Mouse (Mus musculus) embryonic facial prominence, embryonic 14.5 days (tissue): ENCODE measurements around the gene Ablim1. TPM values are rescaled to one million over a fixed set of nuclear protein-coding genes. Genes with fewer than 3 reads are reported as not detected.

Source experiments
- ATAC-seq: fragments of 200-750 bp; cut with Nextera tagmentation; 2 replicates; pipeline ENCODE4 v1.8.0; 2017; ENCODE audit warnings: low read depth, moderate number of reproducible peaks, moderate TSS enrichment
- DNase-seq: peaks from one replicate; pipeline ENCODE4 v3.0.0-alpha.2; 2015; ENCODE audit warnings: low spot score
- H3K27ac ChIP-seq: fragments of 300-500 bp; sonication (generic); replicated peaks from 2 replicates; pipeline ENCODE4 v1.5.1; 2014; ENCODE audit warnings: low read depth, mild to moderate bottlenecking, low read length, moderate library complexity
- H3K27me3 ChIP-seq: fragments of 300-500 bp; sonication (generic); replicated peaks from 2 replicates; pipeline ENCODE4 v1.6.1; 2014; ENCODE audit warnings: low read length; ENCODE audit not compliant: control insufficient read depth, insufficient read depth
- H3K36me3 ChIP-seq: fragments of 300-500 bp; sonication (generic); 2 replicates; pipeline ENCODE4 v1.6.1; 2014; ENCODE audit warnings: low read length, mixed read lengths; ENCODE audit not compliant: control insufficient read depth, insufficient read depth
- H3K4me1 ChIP-seq: fragments of 300-500 bp; sonication (generic); 2 replicates; pipeline ENCODE4 v1.6.1; 2014; ENCODE audit warnings: antibody characterized with exemption, low read length; ENCODE audit not compliant: control insufficient read depth, insufficient read depth
- H3K4me2 ChIP-seq: fragments of 300-500 bp; sonication (generic); 2 replicates; pipeline ENCODE4 v1.6.1; 2014; ENCODE audit warnings: low read depth, mild to moderate bottlenecking, low read length, moderate library complexity, mixed read lengths
- H3K4me3 ChIP-seq: fragments of 300-500 bp; sonication (generic); 2 replicates; pipeline ENCODE4 v1.5.1; 2014; ENCODE audit warnings: low read depth, mild to moderate bottlenecking, low read length
- H3K9ac ChIP-seq: fragments of 300-500 bp; sonication (generic); 2 replicates; pipeline ENCODE4 v1.6.1; 2014; ENCODE audit warnings: low read depth, mild to moderate bottlenecking, low read length, moderate library complexity, mixed read lengths
- H3K9me3 ChIP-seq: fragments of 300-500 bp; sonication (generic); 2 replicates; pipeline ENCODE4 v1.6.1; 2016; ENCODE audit warnings: low read length; ENCODE audit not compliant: control insufficient read depth
- WGBS: fragments of 180-500 bp; shearing (Covaris S2); extraction: QIAGEN DNeasy Blood & Tissue Kit; methylation state at CpG from one replicate; pipeline ENCODE4 v1.1.7; 2014; 5-methylcytosine and 5-hydroxymethylcytosine counted together
- polyA plus RNA-seq: library from polyadenylated mRNA; unstranded; fragments of >200 nt; fragmentation: Nextera tagmentation; extraction: Ambion mirVana; gene quantifications from 2 replicates; pipeline ENCODE4 v1.2.1, GENCODE M21; 2014

Ablim1 gene
- polyA plus RNA-seq, 1 experiment from 2014 or later = 49.3 TPM

DNA sequence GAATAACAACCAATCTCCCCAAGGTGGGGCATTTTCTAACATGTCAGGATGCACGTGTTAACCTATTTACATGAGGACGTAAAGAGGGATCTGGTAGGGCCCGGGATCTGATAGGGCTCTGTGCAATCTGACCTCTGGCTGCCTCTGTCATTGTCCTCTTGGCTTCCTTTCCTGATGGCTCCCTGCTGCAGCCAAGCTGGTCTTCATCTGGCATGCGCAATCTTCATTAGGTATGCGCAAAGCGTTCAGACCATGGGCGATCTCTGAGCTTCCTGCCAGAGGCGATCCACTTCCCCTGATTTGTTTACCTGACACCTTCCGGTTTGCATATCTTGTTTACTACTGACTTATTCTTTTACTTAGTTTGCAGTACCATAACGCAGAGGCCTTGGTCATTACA lies 38.5 kb upstream of the Ablim1 start:
- DNase-seq = no peak
- Histone ChIP-seq H3K36me3 (no peaks in the 10 kb centered on the region), H3K27me3 (no peaks in the 10 kb centered on the region), H3K9ac (no peak overlapping the region), H3K4me2 (no peak overlapping the region), H3K9me3 (no peaks in the 10 kb centered on the region), H3K27ac (peak overlapping the region; percentile 52), H3K4me3 (no peak overlapping the region), H3K4me1 (peaks cover 26% of the 10 kb centered on the region; the same call in 1 of the 2 replicates)
- WGBS = 84% methylated on average over 10 of the region's 10 CpGs
- ATAC-seq = no peak

DNA sequence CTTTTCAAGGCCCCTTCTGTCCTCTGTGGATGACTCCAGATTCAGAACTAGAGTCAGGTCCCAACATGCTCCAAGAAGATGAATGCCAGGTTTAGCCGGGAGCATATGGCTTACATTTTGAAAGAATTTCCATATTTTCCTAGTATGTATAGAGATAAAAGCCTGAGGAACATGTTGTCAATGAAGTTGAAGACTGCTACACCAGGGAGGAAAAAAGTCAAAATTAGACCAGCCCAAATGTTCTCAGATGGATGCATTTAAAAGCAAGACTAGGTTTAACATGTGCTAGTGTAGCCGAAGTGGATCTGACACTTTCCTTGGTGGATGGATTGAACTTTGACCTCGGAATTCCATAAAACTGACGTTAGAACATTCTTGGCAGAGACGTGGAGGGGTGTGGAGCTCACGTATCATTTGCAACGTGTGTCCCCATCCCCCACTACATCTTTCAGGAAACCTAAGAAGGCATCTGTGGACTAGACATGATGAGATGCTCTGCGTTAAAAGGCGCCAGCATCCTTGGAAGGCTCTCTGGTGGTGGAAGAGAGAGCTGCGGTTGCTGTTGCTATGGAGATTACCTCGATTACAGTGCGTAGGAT lies 37.7 kb upstream of the Ablim1 start:
- peak overlapping the region; percentile 52 for H3K27ac ChIP-seq
- H3K4me2 ChIP-seq = no peak overlapping the region
- H3K36me3 ChIP-seq = no peaks in the 10 kb centered on the region
- DNase-seq (peak; percentile 79), ATAC-seq (peak; percentile 45)
- H3K4me3 ChIP-seq = no peak overlapping the region
- no peak overlapping the region for H3K9ac ChIP-seq
- H3K4me1 ChIP-seq = peaks cover 25% of the 10 kb centered on the region; the same call in 1 of the 2 replicates
- 41% methylated on average over 12 of the region's 12 CpGs for WGBS
- H3K9me3 ChIP-seq = no peaks in the 10 kb centered on the region
- H3K27me3 ChIP-seq = no peaks in the 10 kb centered on the region

GRCm38 (mm10) chr19:57349096-57349495 lies 34.4 kb upstream of the Ablim1 start:
- Histone ChIP-seq H3K27ac (no peak overlapping the region), H3K9ac (no peak overlapping the region), H3K36me3 (no peaks in the 10 kb centered on the region), H3K27me3 (no peaks in the 10 kb centered on the region), H3K4me1 (peaks cover 12% of the 10 kb centered on the region; the same call in 1 of the 2 replicates), H3K4me2 (no peak overlapping the region), H3K4me3 (no peak overlapping the region), H3K9me3 (peaks cover 10% of the 10 kb centered on the region)
- DNase-seq (no peak), ATAC-seq (no peak)

- H3K4me1 ChIP-seq = no peaks in the 10 kb centered on the region
- H3K36me3 ChIP-seq = no peaks in the 10 kb centered on the region
- H3K27ac ChIP-seq = no peak overlapping the region
- no peaks in the 10 kb centered on the region for H3K27me3 ChIP-seq
- peaks cover 10% of the 10 kb centered on the region for H3K9me3 ChIP-seq
- DNase-seq = no peak
- H3K9ac ChIP-seq = no peak overlapping the region
- WGBS = 92% methylated on average over 1 of the region's 1 CpGs
- H3K4me2 ChIP-seq = no peak overlapping the region
- H3K4me3 ChIP-seq = no peak overlapping the region
- no peak for ATAC-seq
Observed at GRCm38 (mm10) chr19:57344678-57345077, 30.0 kb upstream of the Ablim1 start.

DNA sequence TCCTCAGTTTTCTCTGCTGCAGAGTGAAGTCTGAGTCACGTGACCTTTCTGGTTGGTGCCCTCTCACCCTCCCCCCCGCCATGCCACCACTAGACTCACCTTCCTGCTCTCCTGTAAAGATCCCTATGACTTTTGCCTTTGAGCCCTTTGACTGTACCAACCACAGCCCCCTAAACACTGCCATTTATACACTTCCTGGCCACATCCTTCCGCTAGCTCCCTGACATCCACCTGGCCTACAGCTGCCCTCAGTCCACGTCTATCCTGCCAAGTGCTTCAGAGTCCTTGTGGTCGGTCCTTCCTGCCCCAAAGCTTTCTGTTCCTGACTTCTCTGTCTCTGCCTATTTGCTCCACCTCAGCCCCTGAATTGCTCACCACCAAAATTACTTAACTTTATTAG lies 29.1 kb upstream of the Ablim1 start:
- WGBS = 78% methylated on average over 5 of the region's 5 CpGs
- Histone ChIP-seq H3K9ac (no peak overlapping the region), H3K27me3 (no peaks in the 10 kb centered on the region), H3K27ac (no peak overlapping the region), H3K4me3 (no peak overlapping the region), H3K4me2 (no peak overlapping the region), H3K9me3 (peaks cover 10% of the 10 kb centered on the region), H3K4me1 (no peaks in the 10 kb centered on the region), H3K36me3 (no peaks in the 10 kb centered on the region)
- no peak for DNase-seq
- ATAC-seq = no peak

GRCm38 (mm10) chr19:57340900-57341742 lies 26.4 kb upstream of the Ablim1 start:
- no peak for ATAC-seq

GRCm38 (mm10) chr19:57339281-57339864 lies 24.7 kb upstream of the Ablim1 start:
- 84% methylated on average over 13 of the region's 13 CpGs for WGBS
- H3K4me1 ChIP-seq = no peaks in the 10 kb centered on the region
- no peaks in the 10 kb centered on the region for H3K27me3 ChIP-seq
- H3K4me3 ChIP-seq = no peak overlapping the region
- no peak overlapping the region for H3K9ac ChIP-seq
- DNase-seq (no peak), ATAC-seq (no peak)
- no peaks in the 10 kb centered on the region for H3K9me3 ChIP-seq
- H3K4me2 ChIP-seq = no peak overlapping the region
- H3K36me3 ChIP-seq = no peaks in the 10 kb centered on the region
- no peak overlapping the region for H3K27ac ChIP-seq

More at GRCm38 (mm10) chr19:57340900-57341742, 26.4 kb upstream of the Ablim1 start:
- H3K27ac ChIP-seq = no peak overlapping the region
- H3K9ac ChIP-seq = no peak overlapping the region
- H3K9me3 ChIP-seq = peaks cover 2% of the 10 kb centered on the region; the same call in 1 of the 2 replicates
- 71% methylated on average over 8 of the region's 8 CpGs for WGBS
- no peaks in the 10 kb centered on the region for H3K27me3 ChIP-seq
- no peak overlapping the region for H3K4me3 ChIP-seq
- H3K4me1 ChIP-seq = no peaks in the 10 kb centered on the region
- no peaks in the 10 kb centered on the region for H3K36me3 ChIP-seq
- no peak for DNase-seq
- no peak overlapping the region for H3K4me2 ChIP-seq

DNA sequence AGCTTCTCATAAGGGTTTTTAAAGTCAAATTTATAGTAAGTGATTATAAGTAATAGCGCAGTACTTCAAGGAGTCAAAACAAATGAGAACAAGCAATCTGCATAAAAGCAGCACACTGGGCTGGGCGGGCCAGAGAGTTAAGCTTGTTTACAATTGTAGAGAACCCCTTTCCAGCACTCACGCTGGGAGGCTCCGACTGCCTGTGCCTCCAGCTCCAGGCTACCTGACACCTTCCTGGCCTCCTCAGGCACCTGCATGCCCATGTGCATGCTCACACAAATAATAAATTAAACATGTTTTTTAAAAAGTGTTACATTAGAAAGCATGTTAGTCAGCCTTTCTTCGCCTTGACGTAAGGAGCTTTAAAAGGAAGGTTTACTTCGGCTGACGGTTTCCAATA lies 20.4 kb upstream of the Ablim1 start:
- no peaks in the 10 kb centered on the region for H3K36me3 ChIP-seq
- H3K27ac ChIP-seq = no peak overlapping the region
- no peaks in the 10 kb centered on the region for H3K4me1 ChIP-seq
- no peak for DNase-seq
- no peak overlapping the region for H3K4me2 ChIP-seq
- WGBS = 50% methylated on average over 8 of the region's 8 CpGs
- H3K9ac ChIP-seq = no peak overlapping the region
- ATAC-seq = no peak
- no peaks in the 10 kb centered on the region for H3K27me3 ChIP-seq
- H3K4me3 ChIP-seq = no peak overlapping the region
- no peaks in the 10 kb centered on the region for H3K9me3 ChIP-seq
